Mouse (Mus musculus): ENCODE results near the gene Hdac11. TPM values are rescaled to one million over a fixed set of nuclear protein-coding genes. Genes with fewer than 3 reads are reported as not detected.

The Hdac11 gene
- polyA plus RNA-seq, 1 experiment from 2014 or later: 9.0 TPM

DNA sequence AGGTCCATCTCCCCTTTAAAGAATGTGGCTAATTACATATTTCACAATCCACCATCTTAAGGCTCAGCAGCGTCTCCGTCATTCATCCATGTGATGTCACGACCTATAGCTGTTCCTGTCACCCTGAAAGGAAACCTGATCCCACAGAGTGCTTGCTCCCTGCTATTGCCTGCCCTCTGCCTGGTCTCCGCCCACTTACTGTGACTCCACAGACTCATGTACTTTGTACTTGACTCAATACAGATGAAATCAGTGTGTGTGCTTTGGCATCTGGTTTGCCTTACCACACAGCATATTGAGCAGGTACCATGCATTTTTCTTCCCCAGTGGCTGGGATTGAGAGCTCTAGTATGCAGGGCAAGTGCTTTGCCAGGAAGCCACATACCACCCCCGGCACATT is 5.8 kb downstream of the Hdac11 start:
- Histone ChIP-seq H3K4me2 (ENCODE audit: low read depth, low read length) (no peak overlapping the region), H3K4me3 (ENCODE audit: low read length) (no peak overlapping the region), H3K27me3 (replicated peaks; ENCODE audit: control insufficient read depth, insufficient read depth, low read length) (no peaks in the 10 kb centered on the region), H3K36me3 (ENCODE audit: control insufficient read depth, insufficient read depth, low read length) (no peaks in the 10 kb centered on the region), H3K9ac (ENCODE audit: low read depth, low read length) (no peak overlapping the region), H3K27ac (ENCODE audit: low read length) (no peak overlapping the region), H3K4me1 (ENCODE audit: control insufficient read depth, insufficient read depth, low read length) (peaks cover 3% of the 10 kb centered on the region), H3K9me3 (ENCODE audit: control insufficient read depth, low read length) (no peaks in the 10 kb centered on the region)
- peak; percentile 53 for ATAC-seq
- WGBS: 89% methylated on average over 5 of the region's 5 CpGs

DNA sequence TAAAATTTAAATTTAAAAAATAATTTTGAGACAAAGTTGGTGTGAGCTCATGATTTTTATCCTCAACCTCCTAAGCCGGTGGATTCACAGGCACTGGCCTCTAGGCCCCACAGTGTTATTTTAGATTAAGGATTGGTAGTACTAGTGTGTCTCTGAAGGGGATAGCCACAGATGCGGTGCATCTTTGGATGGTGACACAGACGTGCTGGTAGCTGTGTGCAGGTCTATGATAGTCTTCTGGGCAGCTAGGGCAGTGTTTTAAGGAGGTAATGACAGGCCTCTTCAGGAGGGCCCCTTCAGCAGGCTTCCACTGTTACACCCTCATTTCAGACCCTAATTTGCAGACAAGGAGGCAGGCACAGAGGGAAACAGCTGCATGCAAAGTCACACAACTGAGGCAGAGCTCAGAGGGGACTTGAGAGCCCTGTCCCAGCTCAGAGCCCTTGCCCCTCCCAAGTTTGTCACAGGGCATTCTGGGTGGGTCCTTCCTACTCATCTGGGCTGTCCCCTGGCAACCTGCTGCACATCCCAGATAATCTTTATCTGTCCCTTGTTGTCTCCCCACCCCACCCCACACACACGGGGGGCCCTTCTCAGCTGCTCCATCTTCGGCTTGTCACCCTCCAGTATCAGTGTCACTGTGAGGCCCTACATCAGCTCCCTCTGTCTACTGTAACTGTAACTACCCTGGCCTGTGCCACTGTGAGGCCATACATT is 6.9 kb downstream of the Hdac11 start:
- Histone ChIP-seq H3K9ac (ENCODE audit: low read depth, low read length) (no peak overlapping the region), H3K4me3 (ENCODE audit: low read length) (no peak overlapping the region), H3K4me1 (ENCODE audit: control insufficient read depth, insufficient read depth, low read length) (no peaks in the 10 kb centered on the region; the same call in 1 of the 2 replicates), H3K4me2 (ENCODE audit: low read depth, low read length) (no peak overlapping the region), H3K27ac (ENCODE audit: low read length) (no peak overlapping the region), H3K36me3 (ENCODE audit: control insufficient read depth, insufficient read depth, low read length) (no peaks in the 10 kb centered on the region), H3K27me3 (replicated peaks; ENCODE audit: control insufficient read depth, insufficient read depth, low read length) (no peaks in the 10 kb centered on the region), H3K9me3 (ENCODE audit: control insufficient read depth, low read length) (no peaks in the 10 kb centered on the region)
- peak; percentile 73 for ATAC-seq
- WGBS: 65% methylated on average over 5 of the region's 5 CpGs

DNA sequence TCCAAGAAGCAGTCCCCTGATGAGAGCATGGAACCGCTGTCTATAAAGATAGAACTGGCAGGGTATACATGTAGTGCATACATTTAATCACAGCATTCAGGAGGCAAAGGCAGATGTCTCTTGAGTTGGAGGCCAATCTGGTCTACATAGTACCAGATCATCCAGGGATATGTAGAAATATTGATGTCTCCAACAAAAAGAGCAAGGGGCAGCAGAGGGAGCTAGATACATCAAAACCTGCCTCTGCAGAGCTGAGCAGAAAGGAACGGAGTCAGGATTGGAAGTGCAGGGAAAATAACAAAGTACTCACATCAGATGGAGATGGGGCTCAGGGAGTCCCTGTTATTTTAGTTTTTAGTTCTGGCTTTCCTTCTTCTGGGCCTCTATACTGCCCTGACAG is 8.1 kb downstream of the Hdac11 start:
- H3K36me3 ChIP-seq (ENCODE audit: control insufficient read depth, insufficient read depth, low read length): no peaks in the 10 kb centered on the region
- H3K4me2 ChIP-seq (ENCODE audit: low read depth, low read length): no peak overlapping the region
- no peaks in the 10 kb centered on the region for H3K9me3 ChIP-seq (ENCODE audit: control insufficient read depth, low read length)
- H3K4me1 ChIP-seq (ENCODE audit: control insufficient read depth, insufficient read depth, low read length): no peaks in the 10 kb centered on the region; the same call in 1 of the 2 replicates
- H3K27me3 ChIP-seq (replicated peaks; ENCODE audit: control insufficient read depth, insufficient read depth, low read length): no peaks in the 10 kb centered on the region
- no peak overlapping the region for H3K9ac ChIP-seq (ENCODE audit: low read depth, low read length)
- WGBS: 71% methylated on average over 2 of the region's 2 CpGs
- ATAC-seq: no peak
- no peak overlapping the region for H3K27ac ChIP-seq (ENCODE audit: low read length)
- no peak overlapping the region for H3K4me3 ChIP-seq (ENCODE audit: low read length)

DNA sequence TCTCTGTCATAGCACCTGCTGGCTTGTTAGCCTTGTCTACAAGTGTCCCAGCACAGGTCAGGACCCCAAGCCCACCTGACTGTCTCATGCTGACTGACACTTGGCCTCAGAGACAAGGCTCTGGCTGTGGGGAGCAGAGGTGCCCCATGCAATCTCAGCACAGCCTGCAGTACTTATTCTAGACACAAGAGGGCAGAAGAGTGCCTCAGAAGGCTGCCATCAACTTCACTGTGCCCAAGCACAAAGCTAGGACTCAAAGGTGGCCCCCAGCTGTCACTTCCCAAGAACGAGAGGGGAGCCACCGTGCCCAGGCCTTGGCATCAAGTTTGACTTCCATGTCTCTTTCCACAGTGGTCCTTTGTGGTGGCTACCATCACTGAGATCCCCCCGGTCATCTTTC is 8.7 kb downstream of the Hdac11 start:
- Histone ChIP-seq H3K9ac (ENCODE audit: low read depth, low read length) (no peak overlapping the region), H3K4me1 (ENCODE audit: control insufficient read depth, insufficient read depth, low read length) (no peaks in the 10 kb centered on the region; the same call in 1 of the 2 replicates), H3K4me2 (ENCODE audit: low read depth, low read length) (no peak overlapping the region), H3K9me3 (ENCODE audit: control insufficient read depth, low read length) (no peaks in the 10 kb centered on the region), H3K4me3 (ENCODE audit: low read length) (no peak overlapping the region), H3K27ac (ENCODE audit: low read length) (no peak overlapping the region), H3K36me3 (ENCODE audit: control insufficient read depth, insufficient read depth, low read length) (no peaks in the 10 kb centered on the region), H3K27me3 (replicated peaks; ENCODE audit: control insufficient read depth, insufficient read depth, low read length) (no peaks in the 10 kb centered on the region)
- ATAC-seq: no peak
- WGBS: 35% methylated on average over 3 of the region's 3 CpGs

DNA sequence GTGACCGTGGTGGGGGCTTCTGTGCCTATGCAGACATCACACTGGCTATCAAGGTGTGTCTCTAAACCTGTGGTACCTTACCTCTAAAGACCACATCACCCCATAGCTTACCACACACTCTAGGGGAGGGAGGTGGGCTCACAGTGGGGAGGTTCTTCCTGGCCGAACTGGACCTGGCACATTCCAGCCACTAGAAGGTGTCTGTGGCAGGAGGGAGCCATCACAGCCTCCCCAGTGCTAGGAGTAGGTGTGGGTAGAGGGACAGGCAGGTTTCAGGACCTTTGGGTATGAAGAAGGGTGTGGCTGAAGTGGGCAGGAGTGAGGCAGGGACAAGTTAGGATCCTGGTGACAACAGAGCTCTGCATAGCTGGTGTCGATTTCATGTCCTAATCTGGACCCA is 11.4 kb downstream of the Hdac11 start:
- Histone ChIP-seq H3K9ac (ENCODE audit: low read depth, low read length) (no peak overlapping the region), H3K27ac (ENCODE audit: low read length) (no peak overlapping the region), H3K27me3 (replicated peaks; ENCODE audit: control insufficient read depth, insufficient read depth, low read length) (no peaks in the 10 kb centered on the region), H3K4me2 (ENCODE audit: low read depth, low read length) (no peak overlapping the region), H3K4me1 (ENCODE audit: control insufficient read depth, insufficient read depth, low read length) (no peaks in the 10 kb centered on the region), H3K36me3 (ENCODE audit: control insufficient read depth, insufficient read depth, low read length) (peaks cover 4% of the 10 kb centered on the region; the same call in 1 of the 2 replicates), H3K9me3 (ENCODE audit: control insufficient read depth, low read length) (no peaks in the 10 kb centered on the region), H3K4me3 (ENCODE audit: low read length) (no peak overlapping the region)
- no peak for ATAC-seq
- WGBS: 55% methylated on average over 3 of the region's 3 CpGs

DNA sequence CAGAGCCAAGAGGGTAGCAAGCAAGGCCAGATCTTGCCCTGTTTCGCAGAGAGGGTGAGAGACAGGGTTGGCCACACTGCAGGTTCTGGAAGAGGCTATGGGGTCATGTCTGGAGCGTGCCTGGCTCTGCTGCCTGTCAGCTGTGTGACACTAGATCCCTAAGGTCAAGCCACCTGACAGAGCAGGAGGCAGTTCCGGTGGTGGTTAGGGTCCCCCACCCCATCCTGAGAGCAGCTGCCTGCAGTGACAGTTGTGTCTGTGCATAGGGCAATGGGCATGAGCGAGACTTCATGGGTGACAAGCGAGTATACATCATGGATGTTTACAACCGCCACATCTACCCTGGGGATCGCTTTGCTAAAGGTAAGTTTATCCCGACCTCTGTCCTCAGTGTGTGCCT is 12.7 kb downstream of the Hdac11 start:
- Histone ChIP-seq H3K4me1 (ENCODE audit: control insufficient read depth, insufficient read depth, low read length) (no peaks in the 10 kb centered on the region), H3K9ac (ENCODE audit: low read depth, low read length) (no peak overlapping the region), H3K4me2 (ENCODE audit: low read depth, low read length) (no peak overlapping the region), H3K9me3 (ENCODE audit: control insufficient read depth, low read length) (no peaks in the 10 kb centered on the region), H3K36me3 (ENCODE audit: control insufficient read depth, insufficient read depth, low read length) (peaks cover 6% of the 10 kb centered on the region; the same call in 1 of the 2 replicates), H3K27ac (ENCODE audit: low read length) (no peak overlapping the region), H3K4me3 (ENCODE audit: low read length) (no peak overlapping the region), H3K27me3 (replicated peaks; ENCODE audit: control insufficient read depth, insufficient read depth, low read length) (no peaks in the 10 kb centered on the region)
- 83% methylated on average over 8 of the region's 8 CpGs for WGBS
- no peak for ATAC-seq

DNA sequence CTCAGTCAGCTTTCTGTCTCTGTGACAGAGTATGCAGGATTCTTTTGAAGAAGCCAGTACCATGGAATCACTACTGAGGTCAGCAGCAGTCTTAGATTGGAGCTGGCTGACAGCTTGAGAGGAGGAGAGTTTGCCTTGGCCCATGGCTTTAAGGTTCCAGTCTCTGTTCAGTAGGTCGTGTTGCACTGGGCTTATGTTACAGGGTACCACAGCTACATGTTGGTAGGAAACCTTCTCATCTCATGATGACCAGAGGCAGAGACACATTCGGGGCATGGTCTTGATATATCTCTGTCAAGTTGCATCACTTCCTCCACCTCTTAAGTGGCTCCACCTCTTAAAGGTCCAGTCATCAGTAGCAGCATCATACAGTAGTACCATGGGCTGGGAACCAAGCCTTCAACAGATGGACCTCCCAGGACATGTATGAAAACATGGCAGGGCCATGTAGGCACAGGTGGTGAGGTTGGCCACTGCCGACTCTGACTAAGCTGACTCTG is 15.0 kb downstream of the Hdac11 start:
- ATAC-seq: no peak
- Histone ChIP-seq H3K4me1 (ENCODE audit: control insufficient read depth, insufficient read depth, low read length) (no peaks in the 10 kb centered on the region), H3K27ac (ENCODE audit: low read length) (no peak overlapping the region), H3K27me3 (replicated peaks; ENCODE audit: control insufficient read depth, insufficient read depth, low read length) (no peaks in the 10 kb centered on the region), H3K36me3 (ENCODE audit: control insufficient read depth, insufficient read depth, low read length) (peaks cover 6% of the 10 kb centered on the region; the same call in 1 of the 2 replicates), H3K9me3 (ENCODE audit: control insufficient read depth, low read length) (no peaks in the 10 kb centered on the region), H3K4me2 (ENCODE audit: low read depth, low read length) (no peak overlapping the region), H3K4me3 (ENCODE audit: low read length) (no peak overlapping the region), H3K9ac (ENCODE audit: low read depth, low read length) (no peak overlapping the region)
- WGBS: 73% methylated on average over 3 of the region's 3 CpGs

DNA sequence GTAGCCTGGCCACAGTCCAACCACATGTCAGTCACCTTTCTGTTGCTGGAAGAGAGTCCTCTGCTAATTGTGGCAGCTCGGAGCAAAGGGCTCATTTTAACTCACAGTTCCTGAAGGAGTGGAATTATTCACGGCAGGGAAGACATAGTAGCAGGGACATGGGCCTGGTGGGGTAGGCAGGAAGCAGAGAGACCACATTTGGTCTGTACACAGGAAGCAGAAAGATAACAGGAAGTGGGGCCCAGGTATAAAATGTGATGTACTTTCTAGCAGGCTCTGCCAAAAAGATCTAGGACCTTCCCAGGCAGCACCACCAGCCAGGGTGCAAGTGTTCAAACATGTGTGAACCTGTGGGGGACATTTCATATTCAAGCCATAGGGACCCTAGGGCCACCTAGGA is 15.9 kb downstream of the Hdac11 start:
- no peak overlapping the region for H3K4me2 ChIP-seq (ENCODE audit: low read depth, low read length)
- H3K36me3 ChIP-seq (ENCODE audit: control insufficient read depth, insufficient read depth, low read length): peaks cover 6% of the 10 kb centered on the region; the same call in 1 of the 2 replicates
- no peaks in the 10 kb centered on the region for H3K27me3 ChIP-seq (replicated peaks; ENCODE audit: control insufficient read depth, insufficient read depth, low read length)
- ATAC-seq: no peak
- WGBS: 65% methylated on average over 2 of the region's 2 CpGs
- H3K9me3 ChIP-seq (ENCODE audit: control insufficient read depth, low read length): no peaks in the 10 kb centered on the region
- no peak overlapping the region for H3K9ac ChIP-seq (ENCODE audit: low read depth, low read length)
- no peaks in the 10 kb centered on the region for H3K4me1 ChIP-seq (ENCODE audit: control insufficient read depth, insufficient read depth, low read length)
- H3K27ac ChIP-seq (ENCODE audit: low read length): no peak overlapping the region
- H3K4me3 ChIP-seq (ENCODE audit: low read length): no peak overlapping the region

DNA sequence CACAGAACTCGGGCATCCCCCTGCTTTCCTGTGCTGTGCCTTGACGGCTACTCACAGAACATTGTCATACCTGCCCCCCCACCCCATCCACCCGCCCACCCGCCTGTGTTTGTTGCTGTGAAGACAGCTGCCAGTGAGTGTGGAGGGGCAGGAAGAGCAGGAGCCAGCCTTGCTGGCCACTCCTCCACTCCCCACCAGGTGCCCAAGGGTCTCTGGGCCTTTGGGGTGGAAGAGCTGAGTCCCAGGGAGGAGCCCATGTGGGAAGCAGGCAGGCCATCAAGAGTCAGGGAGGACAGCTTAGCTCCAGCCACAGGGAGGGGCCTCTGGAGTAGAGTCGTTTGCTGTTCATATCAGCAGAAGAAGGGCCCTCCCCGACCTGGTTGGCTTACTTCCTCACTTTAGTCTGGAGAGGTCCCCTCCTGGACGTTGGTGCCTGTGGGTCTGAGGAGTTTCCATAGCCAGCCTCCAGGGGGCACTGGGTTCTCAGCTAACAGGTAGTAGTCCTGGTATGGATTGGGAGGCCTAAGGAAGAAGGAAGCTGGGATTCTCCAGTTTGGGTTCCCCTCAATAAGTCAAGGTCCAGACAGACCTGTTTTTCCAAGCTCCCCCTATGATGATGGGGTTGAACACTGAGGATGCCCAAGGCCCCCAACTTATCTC is 16.9 kb downstream of the Hdac11 start:
- no peaks in the 10 kb centered on the region for H3K4me1 ChIP-seq (ENCODE audit: control insufficient read depth, insufficient read depth, low read length)
- WGBS: 45% methylated on average over 7 of the region's 7 CpGs
- no peaks in the 10 kb centered on the region for H3K9me3 ChIP-seq (ENCODE audit: control insufficient read depth, low read length)
- no peak overlapping the region for H3K9ac ChIP-seq (ENCODE audit: low read depth, low read length)
- no peaks in the 10 kb centered on the region for H3K27me3 ChIP-seq (replicated peaks; ENCODE audit: control insufficient read depth, insufficient read depth, low read length)
- no peak overlapping the region for H3K4me2 ChIP-seq (ENCODE audit: low read depth, low read length)
- no peak overlapping the region for H3K4me3 ChIP-seq (ENCODE audit: low read length)
- no peak overlapping the region for H3K27ac ChIP-seq (ENCODE audit: low read length)
- peaks cover 6% of the 10 kb centered on the region; the same call in 1 of the 2 replicates for H3K36me3 ChIP-seq (ENCODE audit: control insufficient read depth, insufficient read depth, low read length)
- ATAC-seq: peak; percentile 42; the same call in 1 of the 2 replicates
